Mouse (Mus musculus): Measurements from ENCODE around the gene Ndufb7.
"Not testable (repeated sequence)": the region's sequence is repeated elsewhere in the genome, so short reads cannot be mapped to it uniquely, and the experiment has no call there.

The Ndufb7 gene

DNA sequence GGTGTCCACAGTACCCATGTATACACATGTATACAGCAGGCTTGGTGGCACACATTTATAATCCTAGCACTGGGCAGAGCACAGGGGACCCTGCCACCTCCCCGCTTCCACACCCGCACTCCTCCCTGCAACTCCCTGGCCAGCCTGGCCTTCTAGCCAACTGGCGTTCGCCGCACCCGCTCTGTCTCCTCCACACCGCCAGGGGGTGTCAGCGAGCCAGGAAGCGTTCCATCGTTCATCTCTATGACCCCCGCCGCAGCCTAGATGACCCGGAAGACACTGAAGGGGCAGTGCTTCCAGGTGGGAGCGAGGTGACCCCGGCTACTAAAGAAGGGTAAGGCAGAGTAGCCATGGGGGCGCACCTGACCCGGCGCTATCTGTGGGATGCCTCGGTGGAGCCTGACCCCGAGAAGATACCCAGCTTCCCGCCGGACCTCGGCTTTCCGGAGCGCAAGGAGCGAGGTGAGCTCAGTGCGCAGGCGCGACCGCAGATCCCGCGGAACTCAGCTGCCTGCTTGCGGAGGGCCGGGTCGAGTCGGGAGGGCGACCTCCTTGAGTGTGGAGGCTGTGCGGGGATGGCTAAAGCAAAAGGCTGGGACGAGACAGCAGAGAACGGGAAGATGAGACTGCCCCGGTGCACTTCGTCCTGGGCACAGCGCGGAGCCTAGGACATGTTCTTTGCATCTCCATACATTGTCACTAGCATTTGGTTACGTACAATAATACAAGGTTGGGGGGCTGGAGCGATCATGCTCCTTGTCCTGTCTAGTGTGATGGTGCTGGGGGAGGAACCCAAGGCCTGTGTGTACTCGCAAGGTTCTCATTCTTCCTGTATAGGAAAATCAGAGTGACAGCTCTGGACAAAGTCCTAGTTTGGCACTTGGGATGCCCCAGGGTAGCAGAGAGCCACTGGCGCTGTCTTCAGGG lies at the start of gene Ndufb7:
Ndufb7 (plus strand) TSS at position 203 of the 927 bp plus-strand sequence.
- DNase-seq (ENCODE audit: low read depth) = peak; percentile 74

- DNase-seq (ENCODE audit: low read depth) = no peak
Observed at GRCm38 (mm10) chr8:83520432-83520831, 46.0 kb upstream of the Ndufb7 start.

DNA sequence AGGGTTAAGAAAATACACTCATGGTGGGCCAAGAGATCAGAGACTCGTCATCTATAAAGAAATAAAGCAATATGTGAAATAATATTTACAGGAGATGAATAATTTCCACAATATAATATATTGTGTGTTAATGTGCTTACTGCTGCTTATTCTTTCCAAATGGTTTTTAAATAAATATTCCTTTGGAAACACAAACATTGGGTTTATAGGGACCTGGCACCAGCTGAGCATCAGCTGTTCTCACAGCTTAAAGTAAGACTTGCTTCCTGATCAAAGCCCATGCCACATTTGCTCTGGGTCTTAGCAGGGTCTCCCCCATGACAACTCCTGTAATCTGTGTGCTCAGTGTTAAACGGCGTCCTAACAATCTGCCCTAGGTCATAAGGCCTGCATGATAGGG lies 45.6 kb upstream of the Ndufb7 start:
- not testable (repeated sequence) for DNase-seq (ENCODE audit: low read depth)

- no peak for DNase-seq (ENCODE audit: low read depth)
Observed at GRCm38 (mm10) chr8:83521310-83521709, 45.2 kb upstream of the Ndufb7 start.

DNA sequence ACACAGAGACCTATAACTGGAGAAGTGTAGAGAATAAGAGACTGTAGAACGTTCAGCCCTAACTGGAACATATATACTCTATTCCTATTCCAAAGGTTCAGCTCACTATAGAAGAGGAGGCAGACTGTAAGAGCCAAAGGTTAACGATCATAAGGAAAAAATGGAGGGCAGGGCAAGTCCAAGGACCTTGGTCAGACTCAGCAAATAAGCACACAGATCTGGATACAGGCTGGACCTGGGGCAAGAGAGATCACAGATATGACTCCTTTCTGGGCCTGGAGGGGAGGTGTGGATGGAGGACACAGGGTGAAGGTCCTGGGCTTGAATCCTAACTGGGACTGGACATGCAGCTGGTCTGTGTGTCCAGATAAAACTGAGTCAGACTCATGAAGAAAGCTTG lies 31.7 kb upstream of the Ndufb7 start:
- DNase-seq (ENCODE audit: low read depth) = no peak

- DNase-seq (ENCODE audit: low read depth) = no peak
Observed at GRCm38 (mm10) chr8:83535736-83536135, 30.7 kb upstream of the Ndufb7 start, which contains the start of gene Olfr370. TSS of gene Olfr370 (plus strand) at chr8:83535780.

- no peak for DNase-seq (ENCODE audit: low read depth)
Observed at GRCm38 (mm10) chr8:83562669-83563068, 3.8 kb upstream of the Ndufb7 start.

GRCm38 (mm10) chr8:83563246-83563645 lies 3.2 kb upstream of the Ndufb7 start:
- DNase-seq (ENCODE audit: low read depth) = no peak

- no peak for DNase-seq (ENCODE audit: low read depth)
Observed at GRCm38 (mm10) chr8:83565731-83566375, 618 bp upstream of the Ndufb7 start.

DNA sequence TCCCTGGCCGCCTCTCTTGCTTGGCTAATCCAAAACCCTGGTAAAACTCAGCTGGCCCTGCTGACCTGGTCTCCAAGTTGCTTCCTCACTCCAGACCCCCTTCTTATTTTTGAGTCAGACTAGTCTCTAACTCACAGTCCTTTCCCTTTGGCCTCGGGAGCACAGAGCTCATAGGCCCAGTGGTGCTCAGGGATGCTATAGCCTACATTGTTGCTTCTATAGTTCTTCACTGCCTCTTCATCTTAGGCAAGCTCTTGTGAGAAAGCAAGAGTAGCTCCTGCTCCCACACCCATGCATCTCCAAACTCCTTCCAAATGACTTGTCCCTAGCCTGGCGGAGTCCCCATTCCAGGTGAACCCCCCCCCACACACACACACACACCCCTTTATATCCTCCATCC lies 1.2 kb downstream of the Ndufb7 start:
- DNase-seq (ENCODE audit: low read depth) = no peak

- DNase-seq (ENCODE audit: low read depth) = no peak
Observed at GRCm38 (mm10) chr8:83568128-83568527, 1.7 kb downstream of the Ndufb7 start.

DNA sequence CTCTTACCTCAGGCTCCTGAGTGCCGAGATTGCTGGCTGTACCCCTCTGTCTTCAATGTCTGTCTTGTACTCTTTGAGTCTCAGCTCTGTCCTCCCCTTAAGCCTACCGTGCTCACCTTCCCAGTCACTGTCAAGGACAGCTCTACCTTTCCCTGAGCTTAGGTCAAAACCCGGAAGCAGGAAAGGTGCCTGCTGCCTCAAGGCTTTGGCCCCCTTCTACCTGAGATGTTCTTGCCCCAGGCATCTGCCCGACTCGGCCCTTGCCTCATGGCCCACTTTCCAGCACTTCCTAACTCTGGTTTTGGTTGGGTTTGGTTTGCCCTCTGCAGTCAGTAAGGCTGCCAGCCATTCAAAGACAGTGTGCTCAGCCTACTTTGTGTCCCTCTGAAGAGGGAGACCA lies 2.3 kb downstream of the Ndufb7 start:
- no peak for DNase-seq (ENCODE audit: low read depth)

- DNase-seq (ENCODE audit: low read depth) = no peak
Observed at GRCm38 (mm10) chr8:83569165-83569564, 2.7 kb downstream of the Ndufb7 start.

- no peak for DNase-seq (ENCODE audit: low read depth)
Observed at GRCm38 (mm10) chr8:83570272-83571000, 4.0 kb downstream of the Ndufb7 start.

DNA sequence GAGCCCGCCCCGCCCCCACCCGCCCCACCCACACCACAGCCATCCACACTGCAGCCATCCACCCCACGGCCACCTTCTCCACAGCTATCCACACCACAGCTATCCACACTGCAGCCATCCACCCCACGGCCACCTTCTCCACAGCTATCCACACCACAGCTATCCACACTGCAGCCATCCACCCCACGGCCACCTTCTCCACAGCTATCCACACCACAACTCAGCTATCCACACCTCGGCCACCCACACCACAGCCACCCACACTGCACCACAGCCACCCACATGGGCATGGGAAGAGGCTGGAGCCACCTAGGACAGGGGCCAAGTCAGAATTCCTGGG lies 4.5 kb downstream of the Ndufb7 start:
- DNase-seq (ENCODE audit: low read depth) = not testable (repeated sequence)

DNA sequence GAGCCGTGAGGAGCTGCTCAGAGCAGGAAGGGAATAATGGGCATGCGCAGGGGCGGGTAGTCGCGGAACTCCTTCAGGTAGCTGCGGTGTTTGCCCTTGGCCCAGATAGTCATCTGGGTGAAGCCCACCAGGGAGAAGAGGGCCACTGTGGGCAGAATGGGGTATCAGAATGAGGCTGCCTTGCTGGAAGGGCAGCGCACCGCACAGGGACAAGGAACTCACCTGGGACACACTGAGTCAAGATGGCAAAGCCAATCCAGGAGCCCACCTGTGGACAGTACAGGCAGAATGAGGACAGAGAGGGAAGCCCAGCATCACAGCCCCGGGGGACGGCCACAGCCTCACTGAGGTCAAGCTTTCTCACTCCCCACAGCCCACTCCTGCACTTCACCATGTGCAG lies 5.3 kb downstream of the Ndufb7 start:
- DNase-seq (ENCODE audit: low read depth) = no peak

GRCm38 (mm10) chr8:83572246-83572812 lies 5.9 kb downstream of the Ndufb7 start:
- no peak for DNase-seq (ENCODE audit: low read depth)

DNA sequence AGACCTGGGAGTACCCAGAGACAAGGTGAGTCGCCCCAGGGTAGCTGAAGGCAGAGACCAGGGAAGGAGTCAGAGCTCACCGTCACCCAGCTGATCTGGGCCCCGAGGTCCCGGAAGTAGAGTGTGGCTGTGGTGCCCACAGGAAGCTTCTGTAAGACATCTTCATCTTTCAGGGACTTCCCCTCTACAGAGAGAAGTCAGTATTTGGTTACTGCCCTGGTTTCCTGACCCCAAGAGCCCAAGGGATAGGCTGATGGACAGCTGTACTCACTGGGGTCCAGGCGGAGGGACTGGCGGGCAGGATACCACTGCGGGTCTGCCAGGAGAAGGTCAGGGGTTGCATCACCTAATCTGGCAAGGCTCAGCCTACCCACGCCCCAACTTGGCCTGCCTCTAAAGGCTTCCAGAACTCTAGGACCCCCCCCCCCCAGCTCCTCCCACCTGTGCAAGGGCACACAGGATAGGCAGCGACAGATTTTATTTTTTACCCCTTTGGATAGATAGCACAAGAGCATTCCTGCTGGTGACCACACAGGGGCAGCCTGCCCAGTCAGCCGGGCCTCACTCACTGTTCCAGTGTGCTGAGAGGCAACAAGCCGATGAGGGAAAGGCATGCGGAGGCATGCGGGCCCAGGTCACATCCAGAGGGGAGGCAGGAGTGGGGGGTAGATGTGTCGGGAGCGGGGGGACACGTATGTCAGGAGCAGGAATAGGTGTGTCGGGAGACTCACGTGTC lies 6.8 kb downstream of the Ndufb7 start:
- no peak for DNase-seq (ENCODE audit: low read depth)

DNA sequence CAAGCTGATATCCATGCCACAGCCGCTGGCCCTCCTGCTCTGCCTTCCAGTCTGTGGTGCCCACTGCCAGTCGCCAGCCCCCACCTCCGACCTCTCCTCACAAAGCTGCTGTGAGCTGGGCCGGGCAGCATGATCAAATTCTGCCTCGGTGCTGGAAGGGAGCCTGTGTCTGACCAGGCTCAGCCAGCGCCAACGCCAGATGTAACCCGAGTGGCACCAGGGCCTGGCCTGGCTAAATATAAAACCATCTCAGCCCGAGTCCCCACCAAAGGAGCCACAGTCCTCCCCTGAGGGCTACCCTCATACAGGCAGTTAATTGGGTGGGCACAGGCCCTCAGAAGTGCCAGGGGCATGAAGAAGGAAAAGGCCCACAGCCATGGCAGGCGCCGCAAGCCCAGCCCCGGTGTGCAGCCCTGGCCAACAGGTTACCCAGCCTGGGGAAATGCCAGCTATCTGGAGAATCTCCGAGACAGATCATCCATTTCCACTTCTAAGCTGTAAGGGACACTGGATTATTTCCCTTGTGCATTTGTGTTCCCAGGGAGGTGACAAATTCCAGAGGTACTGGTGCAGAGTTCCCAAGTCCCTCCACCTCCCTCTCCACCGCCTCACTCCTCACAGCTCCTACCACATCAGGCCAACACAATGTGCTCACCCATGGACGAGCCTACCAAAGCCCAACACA lies 8.3 kb downstream of the Ndufb7 start:
- DNase-seq (ENCODE audit: low read depth) = no peak

- no peak for DNase-seq (ENCODE audit: low read depth)
Observed at GRCm38 (mm10) chr8:83575561-83576515, 9.4 kb downstream of the Ndufb7 start.

All from c-Kit-positive CD71-positive TER-119-negative erythroid progenitor cells, embryonic 14.5 days (primary cell).